Mouse (Mus musculus) embryonic fibroblast, embryonic 13.5 days (primary cell): ENCODE data around the gene Snx27.

Source experiments
- CTCF ChIP-seq: IDR thresholded peaks from 2 replicates; pipeline ENCODE4 v1.5.1; 2011; ENCODE audit warnings: mild to moderate bottlenecking, control low read depth, low read length, moderate library complexity, borderline replicate concordance; ENCODE audit not compliant: insufficient read depth
- POLR2A ChIP-seq: IDR thresholded peaks from 2 replicates; pipeline ENCODE4 v1.6.1; 2011; ENCODE audit warnings: low read depth, mild to moderate bottlenecking, control low read depth, low read length, moderate library complexity

- no peak for TF ChIP-seq CTCF
- TF ChIP-seq POLR2A = no peak
These were observed 75.9 kb downstream of the Snx27 start for GRCm38 (mm10) chr3:94506664-94507063.
